Mouse (Mus musculus) limb, embryonic 10.5 days (tissue): ENCODE measurements around the gene Olfr1. TPM values are rescaled to one million over a fixed set of nuclear protein-coding genes. Genes with fewer than 3 reads are reported as not detected.

Experiments
- DNase-seq: peaks from one replicate; pipeline ENCODE4 v3.0.0-alpha.2; 2017; ENCODE audit warnings: low spot score
- H3K27ac ChIP-seq: fragments of 300-500 bp; sonication (generic); 2 replicates; pipeline ENCODE4 v1.5.1; 2016; ENCODE audit warnings: mild to moderate bottlenecking
- H3K27me3 ChIP-seq: fragments of 300-500 bp; sonication (generic); 2 replicates; pipeline ENCODE4 v1.6.1; 2016; ENCODE audit warnings: low read depth, mild to moderate bottlenecking; ENCODE audit not compliant: poor library complexity, severe bottlenecking
- H3K36me3 ChIP-seq: fragments of 300-500 bp; sonication (generic); 2 replicates; pipeline ENCODE4 v1.6.1; 2016; ENCODE audit warnings: mild to moderate bottlenecking, moderate library complexity
- H3K4me1 ChIP-seq: fragments of 300-500 bp; sonication (generic); 2 replicates; pipeline ENCODE4 v1.6.1; 2016
- H3K4me3 ChIP-seq: fragments of 300-500 bp; sonication (generic); 2 replicates; pipeline ENCODE4 v1.5.1; 2016; ENCODE audit warnings: mild to moderate bottlenecking, moderate library complexity
- H3K9me3 ChIP-seq: fragments of 300-500 bp; sonication (generic); replicated peaks from 2 replicates; pipeline ENCODE4 v1.6.1; 2016; ENCODE audit warnings: mild to moderate bottlenecking
- WGBS: fragments of 180-500 bp; shearing (Covaris S2); methylation state at CpG from one replicate; pipeline ENCODE4 v1.1.7; 2016; 5-methylcytosine and 5-hydroxymethylcytosine counted together
- polyA plus RNA-seq: library from polyadenylated mRNA; unstranded; fragments of >200 nt; fragmentation: Nextera tagmentation; extraction: Ambion mirVana; gene quantifications from 2 replicates; pipeline ENCODE4 v1.2.1, GENCODE M21; 2016

Gene Olfr1
- not detected in 2 replicates for polyA plus RNA-seq

GRCm38 (mm10) chr11:73399514-73399913 is at the start of gene Olfr1:
Gene Olfr1 (minus strand): TSS chr11:73399614.
- H3K4me3 ChIP-seq = no peak within 1 kb of the TSS
- no peak within 1 kb of the TSS for H3K27ac ChIP-seq
- no peaks in the 10 kb centered on the region for H3K9me3 ChIP-seq
- no peaks in the 10 kb centered on the region for H3K27me3 ChIP-seq
- DNase-seq = no peak
- no peaks in the 10 kb centered on the region for H3K4me1 ChIP-seq
- H3K36me3 ChIP-seq = no peaks in the 10 kb centered on the region

- H3K36me3 ChIP-seq = no peaks in the 10 kb centered on the region
- H3K27me3 ChIP-seq = no peaks in the 10 kb centered on the region
- no peak within 1 kb of the TSS for H3K4me3 ChIP-seq
- no peaks in the 10 kb centered on the region for H3K4me1 ChIP-seq
- H3K9me3 ChIP-seq = no peaks in the 10 kb centered on the region
- H3K27ac ChIP-seq = no peak within 1 kb of the TSS
- 96% methylated on average over 1 of the region's 1 CpGs for WGBS
- DNase-seq = no peak
Observed at GRCm38 (mm10) chr11:73428377-73428776, 29.0 kb upstream of the Olfr1 start, which contains the start of gene Olfr378. Gene Olfr378 (minus strand): TSS chr11:73428477.

DNA sequence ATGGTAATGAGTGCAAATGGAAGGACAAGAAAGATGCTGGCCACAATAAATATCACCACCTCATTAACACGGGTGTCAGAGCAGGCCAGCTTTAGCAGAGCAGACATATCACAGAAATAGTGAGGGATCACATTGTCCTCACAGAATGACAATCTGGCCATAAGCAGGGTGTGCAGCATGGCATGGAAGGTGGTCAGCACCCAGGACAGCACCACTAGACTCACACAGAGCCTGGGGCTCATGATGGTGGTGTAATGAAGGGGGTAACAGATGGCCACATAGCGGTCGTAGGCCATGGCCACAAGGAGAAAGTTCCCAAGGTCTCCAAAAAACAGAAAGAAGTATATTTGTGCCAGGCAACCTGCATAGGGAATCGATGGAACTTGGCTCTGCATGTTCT is 4.0 kb downstream of the Olfr1 start:
- Histone ChIP-seq H3K4me3 (no peak overlapping the region), H3K9me3 (no peaks in the 10 kb centered on the region), H3K27ac (no peak overlapping the region), H3K27me3 (no peaks in the 10 kb centered on the region), H3K36me3 (no peaks in the 10 kb centered on the region), H3K4me1 (no peaks in the 10 kb centered on the region)
- WGBS = 64% methylated on average over 4 of the region's 4 CpGs
- DNase-seq = no peak

GRCm38 (mm10) chr11:73370946-73371345 is 28.5 kb downstream of the Olfr1 start, which contains the start of gene Olfr376:
Gene Olfr376 (plus strand): TSS chr11:73371246.
- H3K36me3 ChIP-seq = no peaks in the 10 kb centered on the region
- no peaks in the 10 kb centered on the region for H3K9me3 ChIP-seq
- no peak for DNase-seq
- no peak within 1 kb of the TSS for H3K27ac ChIP-seq
- no peaks in the 10 kb centered on the region for H3K4me1 ChIP-seq
- H3K27me3 ChIP-seq = no peaks in the 10 kb centered on the region
- H3K4me3 ChIP-seq = no peak within 1 kb of the TSS
- WGBS = 88% methylated on average over 2 of the region's 2 CpGs

GRCm38 (mm10) chr11:73350483-73350882 is 48.9 kb downstream of the Olfr1 start, which contains the start of gene Olfr20:
Gene Olfr20 (plus strand): TSS chr11:73350783.
- DNase-seq = no peak
- Histone ChIP-seq H3K36me3 (no peaks in the 10 kb centered on the region), H3K9me3 (no peaks in the 10 kb centered on the region), H3K4me1 (no peaks in the 10 kb centered on the region), H3K27me3 (no peaks in the 10 kb centered on the region), H3K4me3 (no peak within 1 kb of the TSS), H3K27ac (no peak within 1 kb of the TSS)
- 57% methylated on average over 3 of the region's 3 CpGs for WGBS

Other genes with a start within 250 kb of the Olfr1 start
- gene P2rx5, start 239.2 kb downstream of the Olfr1 start, polyA plus RNA-seq = 0.20 and 0.24 TPM in 2 replicates
- 114 and 133 TPM in 2 replicates for gene Emc6, start 222.6 kb downstream of the Olfr1 start, polyA plus RNA-seq
- gene Tax1bp3, start 222.5 kb downstream of the Olfr1 start, polyA plus RNA-seq = 190 and 226 TPM in 2 replicates
- 16.7 and 21.0 TPM in 2 replicates for gene Ctns, start 200.6 kb downstream of the Olfr1 start, polyA plus RNA-seq
- 0.56 and 1.3 TPM in 2 replicates for gene Shpk, start 200.2 kb downstream of the Olfr1 start, polyA plus RNA-seq
- 0.26 TPM in 1 of 2 replicates, not detected in the other for gene Trpv1, start 165.3 kb downstream of the Olfr1 start, polyA plus RNA-seq
- gene Trpv3, start 132.2 kb downstream of the Olfr1 start, polyA plus RNA-seq = 0.06 TPM in 1 of 2 replicates, not detected in the other
- 0.10 TPM in 1 of 2 replicates, not detected in the other for gene Aspa, start 70.0 kb downstream of the Olfr1 start, polyA plus RNA-seq
- not detected in 2 replicates for gene Gm49340, start 69.9 kb downstream of the Olfr1 start, polyA plus RNA-seq
- not detected in 2 replicates for gene Spata22, start 69.9 kb downstream of the Olfr1 start, polyA plus RNA-seq
- not detected in 2 replicates for gene Olfr20, start 48.8 kb downstream of the Olfr1 start, polyA plus RNA-seq
- gene Olfr376, start 28.4 kb downstream of the Olfr1 start, polyA plus RNA-seq = not detected in 2 replicates
- not detected in 2 replicates for gene Olfr378, start 28.9 kb upstream of the Olfr1 start, polyA plus RNA-seq
- gene Olfr380, start 57.9 kb upstream of the Olfr1 start, polyA plus RNA-seq = not detected in 2 replicates
- gene Olfr381, start 92.0 kb upstream of the Olfr1 start, polyA plus RNA-seq = not detected in 2 replicates
- not detected in 2 replicates for gene Olfr382, start 117.6 kb upstream of the Olfr1 start, polyA plus RNA-seq
- gene Olfr385, start 193.4 kb upstream of the Olfr1 start, polyA plus RNA-seq = not detected in 2 replicates
- not detected in 2 replicates for gene Olfr384, start 199.0 kb upstream of the Olfr1 start, polyA plus RNA-seq